Mouse (Mus musculus): ENCODE data around the gene Nkd2.

Nkd2 gene

DNA sequence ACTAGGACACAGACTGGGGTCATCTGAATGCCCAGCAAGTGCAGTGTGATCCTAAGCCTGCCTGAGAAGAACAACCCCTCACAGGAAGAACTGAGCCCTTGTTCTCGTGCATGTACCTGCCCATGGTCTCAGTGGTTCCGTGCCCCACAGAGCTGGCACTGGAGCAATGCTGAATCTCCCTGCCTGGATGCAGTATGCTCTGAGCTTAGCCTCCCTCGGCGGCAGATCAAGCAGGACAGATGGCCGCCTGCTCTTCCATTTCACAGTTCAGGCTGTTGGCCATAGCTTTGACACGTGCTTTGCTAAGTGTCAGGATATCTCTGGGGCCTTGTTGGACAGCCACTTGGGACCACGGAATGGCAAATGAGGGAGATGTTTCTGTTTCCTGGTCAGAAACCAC is 33.2 kb downstream of the Nkd2 start:
- no peak for DNase-seq

DNA sequence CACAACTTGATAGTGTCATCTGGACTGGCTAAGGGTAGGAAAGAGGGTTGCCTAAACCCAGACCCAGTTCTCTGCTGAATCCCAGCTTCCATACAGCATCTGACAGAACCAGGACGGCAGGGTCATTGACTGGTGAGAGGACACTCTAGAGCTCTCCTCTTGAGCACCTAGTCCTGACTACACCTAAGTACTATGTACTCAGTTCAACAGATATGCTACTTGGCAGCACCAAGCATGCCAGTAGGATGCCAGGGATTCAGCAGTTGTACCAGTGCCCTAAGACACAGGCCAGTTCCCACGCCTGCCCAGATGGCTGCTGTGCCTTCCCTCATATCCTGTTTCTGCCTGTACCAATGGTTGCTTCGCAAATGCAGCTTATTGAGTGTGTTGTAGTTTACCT is 34.5 kb downstream of the Nkd2 start:
- no peak for DNase-seq

DNA sequence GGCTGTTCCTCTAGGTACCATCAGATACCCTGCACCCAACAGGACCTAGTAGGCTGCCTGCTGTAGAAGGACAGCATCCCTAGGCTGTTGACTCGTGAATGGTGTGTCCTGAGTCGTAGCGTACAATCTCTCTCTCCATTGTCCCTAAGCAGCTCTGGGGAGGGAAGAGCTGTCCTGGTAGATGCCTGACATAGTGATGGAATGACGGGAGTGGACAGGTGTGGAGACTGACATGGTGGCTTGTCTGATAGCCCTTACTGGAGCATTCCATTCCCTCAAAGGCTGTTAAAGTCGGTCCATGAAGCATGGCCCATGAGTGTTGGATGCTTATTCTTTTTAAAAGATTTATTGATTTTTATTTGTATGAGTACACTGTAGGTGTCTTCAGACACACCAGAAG is 42.5 kb downstream of the Nkd2 start:
- DNase-seq, result no peak

DNA sequence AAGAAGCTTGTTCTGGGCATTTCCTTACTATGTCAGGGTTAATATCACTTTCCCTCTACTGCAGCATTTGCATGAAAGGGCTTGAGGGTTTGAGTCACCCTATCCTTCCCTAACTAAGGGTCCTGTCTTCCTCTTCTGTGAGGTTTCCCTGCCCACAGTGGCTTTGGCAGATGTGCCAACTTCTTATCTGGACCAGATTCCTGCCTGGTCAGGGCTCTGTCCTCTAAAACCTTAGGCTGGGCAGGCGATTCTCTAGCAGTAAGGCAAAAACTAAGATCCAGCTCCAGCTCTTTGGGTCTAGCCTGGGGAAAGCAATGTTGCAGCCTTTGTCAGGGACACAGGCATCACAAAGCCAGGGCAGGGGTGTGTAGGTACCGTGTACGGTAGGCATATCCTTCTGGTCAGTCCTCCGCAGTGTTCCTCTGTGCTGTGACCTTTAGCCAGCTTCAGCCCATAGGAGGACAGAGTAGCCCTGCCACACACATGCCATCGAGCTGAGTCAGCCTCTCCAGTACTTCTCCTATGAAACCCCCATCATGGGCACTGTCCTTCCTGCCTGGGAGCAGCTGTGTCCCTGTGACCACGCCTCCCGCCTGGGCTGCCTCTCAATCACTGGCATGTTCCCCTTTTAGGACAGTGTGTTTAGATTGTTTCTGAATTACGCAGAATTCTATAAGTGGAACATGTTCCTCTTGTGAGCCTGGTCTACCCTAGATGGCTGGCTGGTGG is 43.8 kb downstream of the Nkd2 start:
- DNase-seq, result peak; percentile 40

DNA sequence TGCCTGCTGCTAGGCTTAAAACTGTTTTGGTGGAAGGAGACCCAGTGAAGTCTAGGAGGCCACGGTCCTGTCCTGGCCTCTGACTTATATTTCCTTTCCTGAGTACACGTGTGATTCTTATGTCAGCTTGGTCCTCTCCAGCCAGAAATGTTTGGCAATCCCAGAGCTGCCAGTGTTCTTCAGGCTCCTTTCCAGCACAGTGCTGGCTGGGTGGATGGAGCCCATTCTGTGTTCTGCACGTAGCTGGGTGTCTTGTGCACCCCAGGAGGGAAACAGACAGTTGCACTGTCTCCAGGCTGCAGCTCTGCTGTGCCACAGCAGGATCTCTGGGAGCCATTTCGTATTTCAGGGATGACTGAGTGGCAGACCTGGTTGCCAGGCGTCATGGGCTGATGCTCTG is 48.3 kb downstream of the Nkd2 start:
- no peak for DNase-seq

DNA sequence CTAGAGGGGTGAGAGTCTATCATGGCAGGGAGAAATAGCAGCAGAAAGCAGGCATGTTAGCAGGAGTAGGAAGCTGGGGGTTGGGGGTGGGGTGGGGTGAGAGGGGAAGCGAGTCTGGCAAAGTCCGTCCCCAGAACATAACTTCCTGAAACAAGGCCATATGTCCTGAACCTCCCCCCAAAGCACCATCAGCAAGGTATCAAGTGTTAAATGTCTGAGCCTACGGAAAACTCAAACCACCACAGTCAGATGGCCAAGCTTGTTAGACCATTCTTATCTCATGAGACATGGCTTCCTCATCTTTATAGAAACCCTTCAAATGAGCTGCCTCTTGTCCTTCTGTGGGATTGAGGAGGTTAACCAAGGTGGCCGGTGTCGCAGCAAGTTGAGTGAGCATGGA is 54.3 kb downstream of the Nkd2 start:
- DNase-seq, result no peak

DNA sequence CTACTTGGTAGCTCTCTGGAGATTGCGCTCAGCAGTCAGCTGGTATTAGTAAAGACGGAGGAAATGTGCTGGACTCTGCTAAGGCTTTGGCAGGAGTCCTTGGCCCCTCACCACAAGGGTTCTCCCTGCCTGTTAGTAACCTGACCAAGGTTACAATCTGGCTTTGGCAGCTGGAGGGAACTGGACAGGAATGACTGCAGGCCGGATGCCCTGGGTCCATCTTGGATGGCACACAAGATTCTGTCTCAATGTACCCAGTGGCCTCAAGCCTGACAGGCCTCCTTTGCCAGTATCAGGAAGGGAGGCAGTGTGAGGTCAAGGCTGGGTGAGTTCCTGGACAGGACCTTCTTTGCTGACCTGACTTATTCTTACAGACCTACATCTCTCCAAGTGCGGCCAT is 55.3 kb downstream of the Nkd2 start:
- DNase-seq, result no peak

DNA sequence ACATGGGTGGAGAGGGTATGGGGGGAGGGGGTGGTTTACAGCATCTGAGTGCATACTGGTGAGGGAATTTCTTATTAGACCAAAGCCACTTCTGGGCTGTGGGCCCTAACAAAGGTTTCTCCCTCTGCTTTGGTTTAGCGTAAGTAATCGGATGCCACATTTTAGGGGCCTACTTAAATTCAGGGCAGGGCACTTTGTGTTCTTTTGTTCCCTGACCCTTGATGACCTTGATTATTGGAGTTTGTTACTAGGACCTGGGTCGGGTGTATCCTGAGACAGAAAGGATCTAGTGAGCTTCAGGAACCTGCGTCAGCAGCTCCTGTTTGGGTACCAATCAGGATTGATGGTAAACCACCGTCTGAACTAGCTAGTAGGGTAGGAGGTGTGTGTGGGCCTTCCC is 64.9 kb downstream of the Nkd2 start:
- DNase-seq, result no peak

DNA sequence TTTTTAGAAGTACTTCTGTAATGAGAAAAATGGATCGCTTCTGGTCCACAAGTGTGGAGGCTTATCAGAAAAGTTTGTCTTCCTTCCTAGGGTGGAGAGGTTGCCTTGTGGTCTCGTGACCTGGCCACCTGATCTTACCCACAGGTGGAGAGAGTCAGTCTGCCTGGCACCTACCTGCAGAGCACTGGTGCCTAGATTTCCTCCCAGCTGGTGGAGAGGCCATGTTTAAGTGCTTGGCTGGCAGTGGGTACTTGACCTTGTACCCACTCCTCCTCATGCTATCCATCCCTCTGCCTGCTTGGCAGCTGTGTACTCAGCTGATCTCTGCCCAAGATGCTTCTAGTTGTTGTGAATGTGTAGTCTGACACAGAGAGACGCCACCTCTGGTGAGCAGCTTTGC is 69.9 kb downstream of the Nkd2 start:
- DNase-seq, result no peak

DNA sequence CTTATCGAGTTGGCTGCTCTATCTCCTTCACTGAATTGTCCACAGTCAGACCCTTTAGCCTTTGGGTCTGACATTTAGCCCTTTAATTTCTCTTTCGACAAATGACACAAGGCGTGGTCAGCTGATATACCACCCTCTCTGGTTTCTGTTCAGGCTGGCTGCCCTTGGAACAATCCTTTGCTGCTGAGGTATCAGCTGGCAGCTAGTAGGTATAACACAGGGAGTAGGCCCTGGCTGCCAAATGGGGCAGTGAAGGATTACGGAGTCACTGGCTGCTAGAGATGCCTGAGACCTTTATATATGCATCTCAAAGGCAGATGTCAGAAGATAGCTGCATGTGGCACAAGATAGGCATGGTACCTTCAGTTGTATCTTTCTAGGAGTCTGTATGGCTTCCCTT is 71.6 kb downstream of the Nkd2 start:
- DNase-seq, result no peak

DNA sequence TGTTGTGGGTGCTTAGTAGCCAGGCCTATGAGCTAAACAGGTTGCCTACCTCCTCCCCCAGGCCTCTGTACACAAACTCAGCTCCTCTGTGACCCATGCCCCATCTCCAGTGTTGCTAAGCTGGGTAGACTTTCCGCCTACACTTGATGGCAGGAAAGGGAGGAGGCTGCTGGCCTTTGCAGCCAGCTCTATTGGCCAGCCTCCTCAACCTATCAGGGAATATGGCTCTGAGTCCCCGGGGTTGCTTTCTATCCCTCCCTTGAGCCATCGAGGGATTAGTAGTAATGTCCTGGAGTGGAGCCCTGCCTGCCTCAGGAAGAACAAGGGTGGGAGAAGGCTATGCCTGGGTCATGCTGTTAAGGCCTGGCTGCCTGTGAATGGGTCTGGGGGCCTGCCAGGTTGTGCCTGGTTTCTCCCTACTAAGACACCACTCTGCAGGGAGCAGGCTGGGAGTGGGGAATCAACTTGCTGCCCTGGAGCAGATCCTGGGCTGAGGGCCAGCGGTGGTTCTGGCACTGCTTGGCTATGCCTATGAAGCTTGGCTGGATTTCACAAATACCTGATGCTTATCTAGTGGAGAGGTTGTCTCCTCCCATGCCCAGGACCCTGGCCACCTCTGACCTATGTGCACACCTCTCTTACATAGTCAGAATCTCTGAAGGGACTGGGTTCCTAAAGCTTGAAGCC is 73.8 kb downstream of the Nkd2 start:
- peak; percentile 9 for DNase-seq

DNA sequence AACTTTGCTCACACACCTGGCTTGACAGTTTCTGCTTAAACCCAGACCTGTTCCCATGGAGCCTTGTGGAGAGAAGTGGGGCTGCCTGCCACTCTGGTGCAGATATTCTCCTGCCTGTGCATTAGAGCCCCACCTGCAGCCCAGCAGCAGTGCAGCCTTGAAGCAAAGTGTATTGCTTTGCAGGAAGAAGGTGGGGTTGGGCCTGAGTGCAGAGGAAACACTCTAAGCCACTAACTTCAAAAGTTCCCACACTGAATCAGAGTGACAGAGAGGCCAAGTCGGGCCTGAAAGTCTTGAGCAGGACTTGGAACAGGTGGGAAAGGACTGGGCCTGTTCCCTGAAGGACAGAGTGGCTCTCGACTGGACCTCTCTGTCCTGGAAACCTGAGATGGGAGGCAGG is 74.8 kb downstream of the Nkd2 start:
- DNase-seq, result no peak

DNA sequence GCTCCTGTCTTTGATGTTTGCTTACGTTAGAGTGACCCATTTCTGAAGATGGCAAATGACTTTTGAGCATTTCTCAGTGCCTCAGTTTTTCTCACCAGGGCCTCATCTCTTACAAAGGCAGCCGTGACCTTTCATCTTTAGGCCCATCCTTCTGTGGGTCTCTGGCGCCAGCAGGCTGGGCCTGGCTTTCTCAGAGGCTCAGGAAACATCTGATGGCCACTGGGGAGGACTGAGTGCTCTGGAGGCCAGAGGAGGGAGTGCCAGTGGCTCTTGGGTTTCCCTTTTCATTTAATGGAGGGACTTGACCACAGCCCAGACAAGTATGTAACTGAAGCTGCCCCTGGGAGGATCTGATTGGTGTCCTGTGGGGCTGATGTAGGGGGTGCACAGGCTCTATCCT is 76.3 kb downstream of the Nkd2 start:
- no peak for DNase-seq

DNA sequence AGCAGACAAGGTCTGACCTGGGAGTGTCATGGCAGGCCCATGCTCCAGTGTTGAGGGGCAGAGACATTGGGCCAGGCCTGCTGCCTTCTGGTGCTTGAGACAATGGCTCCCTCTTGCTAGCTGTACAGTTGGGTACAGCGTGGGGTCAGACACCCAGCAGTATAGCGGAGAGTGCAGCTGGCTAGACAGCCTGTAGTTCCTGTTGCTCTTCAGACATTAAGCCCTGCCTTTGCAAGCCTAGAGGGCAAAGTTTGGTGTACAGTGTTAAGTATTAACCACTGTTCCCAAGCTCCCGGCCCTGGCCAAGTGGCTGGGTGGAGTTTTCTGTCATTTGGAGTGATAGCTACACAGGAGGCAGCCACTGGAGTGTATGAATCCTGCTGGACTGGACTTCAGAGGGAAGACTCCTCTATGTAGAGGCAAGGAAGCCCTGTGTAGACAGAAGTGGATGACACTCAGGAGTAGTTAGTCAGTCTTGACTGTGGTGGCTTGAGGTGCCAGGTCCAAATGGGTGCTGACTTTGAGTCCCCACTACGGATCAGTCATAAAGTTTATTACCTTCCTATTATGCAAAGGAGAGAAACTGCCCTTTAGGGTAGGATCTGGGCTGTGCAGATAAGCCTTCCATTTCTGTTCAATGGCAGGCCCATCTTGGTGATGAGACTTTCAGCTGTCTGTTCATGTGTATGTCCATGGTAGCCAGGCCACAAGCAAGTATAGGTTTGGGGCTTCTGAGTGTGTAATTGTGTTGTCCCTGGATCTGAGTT is 77.3 kb downstream of the Nkd2 start:
- DNase-seq, result no peak

Data from right cerebral cortex, postnatal 14 days (tissue).